Mouse (Mus musculus) E14TG2a.4 (cell line): ENCODE results near the gene Dolpp1.

Experiments used
- CTCF ChIP-seq: conservative IDR thresholded peaks from 2 replicates; pipeline ENCODE4 v1.5.1; 2014; ENCODE audit warnings: low read length
- NANOG ChIP-seq: IDR thresholded peaks from 2 replicates; pipeline ENCODE4 v1.6.1; 2014; ENCODE audit warnings: borderline replicate concordance, low read length, mixed read lengths

DNA sequence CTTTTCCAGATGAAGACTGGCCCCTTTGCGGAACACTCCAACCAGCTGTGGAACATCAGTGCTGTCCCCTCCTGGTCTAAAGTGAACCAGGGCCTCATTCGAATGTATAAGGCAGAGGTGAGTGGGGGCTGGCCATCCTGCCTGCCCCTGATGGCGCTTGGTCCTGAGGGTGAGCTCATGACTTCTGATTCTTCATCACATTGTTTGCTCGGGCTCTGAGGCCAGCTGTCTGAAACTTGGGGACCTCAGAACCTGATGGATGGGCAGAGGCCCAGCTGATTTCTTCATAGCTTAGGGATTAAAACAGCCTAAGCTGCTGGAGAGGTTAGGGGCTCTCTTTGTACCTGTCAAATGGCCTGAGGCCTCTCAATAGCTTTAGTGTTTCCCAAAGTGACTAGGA is 51.2 kb downstream of the Dolpp1 start:
- TF ChIP-seq CTCF = no peak
- TF ChIP-seq NANOG = no peak
